Mouse (Mus musculus) small intestine, adult 2 months (tissue): Measurements from ENCODE around the gene Gm42420. TPM values are rescaled to one million over a fixed set of nuclear protein-coding genes. Genes with fewer than 3 reads are reported as not detected.

Experiments used
- H3K27ac ChIP-seq: fragments of 200-500 bp; 2 replicates; pipeline ENCODE4 v1.5.1; 2012; ENCODE audit warnings: low read depth, low read length, control low read depth, inconsistent platforms; ENCODE audit not compliant: insufficient read depth
- H3K27me3 ChIP-seq: fragments of 200-500 bp; 2 replicates; pipeline ENCODE4 v1.6.1; 2012; ENCODE audit warnings: mild to moderate bottlenecking, moderate library complexity, low read length, inconsistent platforms; ENCODE audit not compliant: control insufficient read depth, insufficient read depth
- H3K36me3 ChIP-seq: fragments of 200-500 bp; 2 replicates; pipeline ENCODE4 v1.6.1; 2012; ENCODE audit warnings: mild to moderate bottlenecking, low read length, control low read depth, inconsistent platforms; ENCODE audit not compliant: control insufficient read depth, insufficient read depth
- H3K4me1 ChIP-seq: fragments of 200-500 bp; 2 replicates; pipeline ENCODE4 v1.6.1; 2012; ENCODE audit warnings: low read length, inconsistent platforms, mixed read lengths; ENCODE audit not compliant: control insufficient read depth, insufficient read depth, insufficient read length
- H3K4me3 ChIP-seq: fragments of 200-500 bp; 2 replicates; pipeline ENCODE4 v1.5.1; 2012; ENCODE audit warnings: low read depth, mild to moderate bottlenecking, control low read depth, inconsistent platforms, low read length, moderate library complexity
- CTCF ChIP-seq: fragments of 200-500 bp; IDR thresholded peaks from 2 replicates; pipeline ENCODE4 v1.5.1; 2012; ENCODE audit warnings: low read depth, mild to moderate bottlenecking, control low read depth, inconsistent platforms, low read length, moderate library complexity, mixed read lengths; ENCODE audit not compliant: insufficient replicate concordance, insufficient read length; ENCODE audit errors: extremely low read depth
- POLR2A ChIP-seq: fragments of 200-500 bp; IDR thresholded peaks from 2 replicates; pipeline ENCODE4 v1.6.1; 2012; ENCODE audit warnings: low read depth, mild to moderate bottlenecking, control low read depth, inconsistent platforms, low read length, moderate library complexity
- WGBS: fragments of 180-500 bp; shearing (Covaris S2); methylation state at CpG from one replicate; pipeline ENCODE4 v1.1.7; 2018; 5-methylcytosine and 5-hydroxymethylcytosine counted together
- polyA plus RNA-seq: library from polyadenylated mRNA; depleted of rRNA; stranded (reverse); fragments of >200 nt; gene quantifications from 2 replicates; pipeline ENCODE4 v1.2.3, GENCODE M21; 2012

Gene Gm42420
- polyA plus RNA-seq, 1 experiment: not detected

GRCm38 (mm10) chr6:39557723-39558261, 27.8 kb upstream of the Gm42420 start, which contains the start of gene Dennd2a:
TSS of gene Dennd2a (minus strand) at chr6:39557867.
- no peak for TF ChIP-seq CTCF
- H3K27ac ChIP-seq: peak within 1 kb of the TSS; percentile 60; the same call in 1 of the 2 replicates
- H3K36me3 ChIP-seq: no peaks in the 10 kb centered on the region
- H3K4me1 ChIP-seq: peaks cover 11% of the 10 kb centered on the region
- peaks cover 23% of the 10 kb centered on the region for H3K27me3 ChIP-seq
- 6% methylated on average over 49 of the region's 50 CpGs for WGBS
- peak within 1 kb of the TSS; percentile 71 for H3K4me3 ChIP-seq

DNA sequence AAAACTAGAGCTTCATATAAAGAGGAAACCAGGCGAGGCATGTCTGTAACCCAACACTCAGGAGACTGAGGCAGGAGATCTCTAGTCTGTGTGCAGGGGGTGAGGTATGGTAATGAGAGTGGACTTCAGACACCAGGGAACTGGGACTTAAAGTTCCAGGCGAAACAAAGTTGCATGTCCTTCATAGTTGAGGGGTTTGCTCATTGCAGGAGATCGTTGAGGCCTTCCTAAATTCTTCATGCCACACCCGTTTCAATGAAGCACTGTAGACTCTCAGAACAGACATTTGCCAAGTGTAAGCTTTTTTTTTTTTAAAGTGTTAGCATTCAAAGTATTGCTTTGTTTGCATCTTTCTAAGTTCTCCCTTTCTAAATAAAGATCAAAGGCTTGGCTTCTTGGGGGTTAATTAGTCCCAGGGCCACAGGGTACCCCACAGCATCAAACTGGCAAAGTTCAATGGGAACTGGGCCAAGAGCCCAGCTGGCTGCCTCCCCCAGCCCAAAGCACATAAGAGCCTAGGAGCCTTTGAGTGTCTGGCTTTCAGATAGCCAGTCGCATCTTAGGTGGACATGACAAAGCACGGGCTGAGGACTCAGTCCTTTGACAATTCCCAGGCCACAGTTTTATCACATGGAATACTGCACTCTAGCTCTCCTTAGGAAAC, 26.1 kb upstream of the Gm42420 start:
- H3K4me1 ChIP-seq: peaks cover 9% of the 10 kb centered on the region
- 71% methylated on average over 6 of the region's 6 CpGs for WGBS
- no peaks in the 10 kb centered on the region for H3K36me3 ChIP-seq
- peaks cover 23% of the 10 kb centered on the region for H3K27me3 ChIP-seq
- H3K27ac ChIP-seq: no peak overlapping the region
- no peak for TF ChIP-seq CTCF
- TF ChIP-seq POLR2A: no peak
- no peak overlapping the region for H3K4me3 ChIP-seq

- H3K4me3 ChIP-seq: peak overlapping the region; percentile 30; the same call in 1 of the 2 replicates
- no peak overlapping the region for H3K27ac ChIP-seq
- H3K36me3 ChIP-seq: no peaks in the 10 kb centered on the region
- peaks cover 8% of the 10 kb centered on the region for H3K4me1 ChIP-seq
- H3K27me3 ChIP-seq: peaks cover 8% of the 10 kb centered on the region; the same call in 1 of the 2 replicates
- no peak for TF ChIP-seq POLR2A
- peak; percentile 59; the same call in 1 of the 2 replicates for TF ChIP-seq CTCF
- WGBS: 11% methylated on average over 23 of the region's 23 CpGs
Measured at GRCm38 (mm10) chr6:39562166-39563015, 23.2 kb upstream of the Gm42420 start.

DNA sequence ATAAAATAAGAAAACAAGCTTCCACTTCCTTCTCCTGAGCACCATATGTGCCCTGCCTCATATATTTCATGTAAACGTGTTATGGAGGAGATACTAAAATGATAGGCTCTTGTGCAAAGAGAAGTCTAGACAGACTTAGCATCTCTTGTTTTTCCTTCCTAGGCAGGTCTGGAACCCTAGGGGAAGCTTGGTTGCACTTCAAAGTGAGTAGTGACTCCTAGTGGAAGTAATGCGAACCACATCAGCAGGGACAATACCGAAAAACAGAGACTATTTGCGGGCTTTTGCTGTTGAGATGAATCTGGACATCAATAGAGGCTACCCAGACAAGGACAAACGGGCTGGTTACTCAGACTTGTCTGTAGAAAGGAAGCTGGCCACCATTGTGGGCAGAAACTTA, 18.0 kb upstream of the Gm42420 start:
- no peaks in the 10 kb centered on the region; the same call in 1 of the 2 replicates for H3K4me1 ChIP-seq
- no peaks in the 10 kb centered on the region for H3K27me3 ChIP-seq
- H3K36me3 ChIP-seq: no peaks in the 10 kb centered on the region
- H3K27ac ChIP-seq: no peak overlapping the region
- no peak overlapping the region for H3K4me3 ChIP-seq
- no peak for TF ChIP-seq POLR2A
- no peak for TF ChIP-seq CTCF
- 10% methylated on average over 5 of the region's 5 CpGs for WGBS

DNA sequence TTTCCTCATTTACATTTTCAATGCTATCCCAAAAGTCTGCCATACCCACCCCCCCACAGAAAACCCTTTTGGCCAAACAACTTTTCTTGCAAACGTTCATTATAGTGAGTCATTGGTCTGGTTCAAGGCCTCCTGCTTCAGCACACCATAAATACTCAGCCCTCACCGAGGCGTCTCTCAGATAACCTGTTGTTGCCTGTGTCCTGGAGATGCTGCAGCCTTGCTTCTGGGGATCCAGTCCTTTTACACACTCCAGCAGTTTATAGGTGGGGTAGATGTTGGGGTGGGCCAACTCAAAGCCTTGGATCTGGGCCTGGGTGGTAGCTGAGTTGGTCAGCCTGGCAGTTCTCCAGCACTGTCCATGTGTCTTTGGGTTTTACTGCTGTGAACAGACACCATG, 15.1 kb upstream of the Gm42420 start:
- no peaks in the 10 kb centered on the region for H3K27me3 ChIP-seq
- peaks cover 3% of the 10 kb centered on the region; the same call in 1 of the 2 replicates for H3K4me1 ChIP-seq
- no peak overlapping the region for H3K27ac ChIP-seq
- no peak overlapping the region for H3K4me3 ChIP-seq
- no peak for TF ChIP-seq CTCF
- H3K36me3 ChIP-seq: no peaks in the 10 kb centered on the region
- WGBS: 68% methylated on average over 3 of the region's 3 CpGs

DNA sequence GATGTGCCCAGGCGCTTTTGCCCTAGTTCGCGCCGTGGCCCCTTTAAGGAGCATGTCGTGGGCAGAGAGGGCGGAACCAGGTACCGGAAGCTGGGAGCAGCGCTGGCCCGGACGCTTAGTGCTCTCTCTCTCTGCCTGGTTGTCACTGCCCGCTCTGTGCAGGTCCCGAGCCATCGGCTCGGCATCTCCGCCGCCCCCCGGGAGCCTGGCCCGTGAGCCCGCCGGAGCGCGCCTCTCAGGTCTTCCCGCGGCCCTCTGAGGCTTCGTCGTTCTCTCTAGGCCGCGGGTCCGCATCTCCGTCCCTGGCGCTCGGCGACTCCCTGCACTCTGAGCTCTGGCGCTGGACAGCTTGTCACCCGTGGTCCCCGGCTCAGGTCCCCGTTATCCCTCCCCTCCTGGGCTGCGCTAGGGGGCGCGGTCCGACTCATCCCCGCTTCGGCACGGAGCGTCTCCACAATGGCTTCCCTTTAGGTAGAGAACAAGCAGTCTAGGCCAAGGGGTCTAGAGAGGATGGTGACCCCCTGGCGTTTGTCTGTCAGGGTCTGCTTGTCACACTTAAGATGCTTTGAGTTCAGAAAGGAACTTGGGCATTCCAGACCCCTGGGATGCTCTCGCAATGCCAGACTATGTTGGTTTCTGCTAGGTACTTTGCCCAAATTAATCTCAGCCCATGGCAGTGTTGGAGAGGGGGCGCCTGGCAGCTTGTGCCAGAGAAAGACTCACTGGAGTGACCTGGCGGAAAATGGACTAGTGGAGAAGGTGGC, 11.6 kb upstream of the Gm42420 start, which contains the start of gene Adck2:
Gene Adck2, plus strand, starts transcription at position 83 of the 764 bp plus-strand sequence.
- no peaks in the 10 kb centered on the region for H3K27me3 ChIP-seq
- H3K4me1 ChIP-seq: peaks cover 3% of the 10 kb centered on the region; the same call in 1 of the 2 replicates
- WGBS: under 1% methylated on average over 49 of the region's 49 CpGs
- peak within 1 kb of the TSS; percentile 50 for H3K27ac ChIP-seq
- peaks cover 7% of the 10 kb centered on the region for H3K36me3 ChIP-seq
- H3K4me3 ChIP-seq: peak within 1 kb of the TSS; percentile 94
- TF ChIP-seq POLR2A (peak; percentile 75; the same call in 1 of the 2 replicates), CTCF (no peak)

DNA sequence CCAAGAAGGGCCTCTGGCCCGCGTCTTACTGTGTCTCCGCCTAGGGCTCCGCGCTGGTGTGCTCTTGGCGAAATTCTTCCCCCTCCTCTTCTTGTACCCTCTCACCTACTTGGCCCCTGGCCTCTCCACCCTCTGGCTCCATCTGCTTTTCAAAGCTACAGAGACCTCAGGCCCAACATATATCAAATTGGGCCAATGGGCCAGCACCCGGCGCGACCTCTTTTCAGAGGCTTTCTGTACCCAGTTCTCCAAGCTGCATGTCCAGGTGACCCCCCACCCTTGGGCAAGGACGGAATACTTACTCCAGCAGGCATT, 11.0 kb upstream of the Gm42420 start:
- 12% methylated on average over 10 of the region's 10 CpGs for WGBS
- H3K4me1 ChIP-seq: peaks cover 3% of the 10 kb centered on the region; the same call in 1 of the 2 replicates
- H3K4me3 ChIP-seq: peak overlapping the region; percentile 94
- no peak overlapping the region for H3K27ac ChIP-seq
- H3K36me3 ChIP-seq: peaks cover 11% of the 10 kb centered on the region
- no peaks in the 10 kb centered on the region for H3K27me3 ChIP-seq
- TF ChIP-seq CTCF (no peak), POLR2A (no peak)
